ENCODE assay signal across 24 mouse cellular contexts in the genomic region with DNA sequence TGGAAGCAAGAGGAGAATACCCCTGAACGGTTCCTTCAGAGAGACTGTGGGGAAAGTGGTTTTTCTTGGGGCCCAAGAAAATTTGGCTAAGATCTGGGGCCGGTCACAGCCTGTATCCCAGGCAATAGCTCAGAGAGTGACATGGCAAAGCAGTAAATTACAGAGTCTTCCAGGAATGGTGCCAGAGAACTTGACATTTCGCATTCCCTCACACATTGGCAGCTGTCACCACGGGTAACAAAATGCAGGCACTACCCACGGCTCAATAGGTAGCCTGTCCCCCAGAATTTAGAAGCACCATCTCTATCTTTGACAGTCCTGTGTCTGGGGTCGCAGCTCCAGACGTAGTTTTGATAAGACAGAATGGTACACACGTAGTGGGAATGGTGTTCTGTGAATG.
DNase-seq lines count a peak whose midpoint lies in the region; ATAC-seq and TF ChIP-seq lines count a peak whose summit lies in the region.
"Had no signal": no experiment of that assay in that cellular context is flagged by ENCODE, and none has a peak within 500 bp of the region (broad histone marks: within the 10 kb centered on the region; RNA-seq: fewer than 3 reads in every experiment).

No protein-coding gene starts in this region.

- H3K27ac ChIP-seq in forebrain, postnatal 0 days (ENCODE audit: low read depth, low read length), result no peak overlapping the region
- no peak overlapping the region for H3K27ac ChIP-seq in forebrain, embryonic 16.5 days (ENCODE audit: low read length)
- no peak overlapping the region for H3K27ac ChIP-seq in neural tube, embryonic 14.5 days (ENCODE audit: low read depth, low read length)
- H3K27ac ChIP-seq: limb, embryonic 13.5 days; liver, embryonic 14.5 days; lung, embryonic 15.5 days; macrophage; midbrain, embryonic 10.5 days had no signal

- no peaks in the 10 kb centered on the region for H3K27me3 ChIP-seq in forebrain, postnatal 0 days (ENCODE audit: insufficient read depth, low read length)
- no peaks in the 10 kb centered on the region for H3K27me3 ChIP-seq in forebrain, embryonic 16.5 days (replicated peaks; ENCODE audit: control insufficient read depth, insufficient read depth, low read length)
- no peaks in the 10 kb centered on the region for H3K27me3 ChIP-seq in neural tube, embryonic 14.5 days (ENCODE audit: control insufficient read depth, insufficient read depth, low read length)
- H3K27me3 ChIP-seq: limb, embryonic 13.5 days; lung, embryonic 15.5 days; Patski had no signal

- no peaks in the 10 kb centered on the region for H3K36me3 ChIP-seq in forebrain, postnatal 0 days (ENCODE audit: insufficient read depth)
- no peaks in the 10 kb centered on the region for H3K36me3 ChIP-seq in forebrain, embryonic 16.5 days (ENCODE audit: control insufficient read depth, insufficient read depth)
- H3K36me3 ChIP-seq in neural tube, embryonic 14.5 days (ENCODE audit: control insufficient read depth, insufficient read depth, low read length), result no peaks in the 10 kb centered on the region
- H3K36me3 ChIP-seq: limb, embryonic 13.5 days; lung, embryonic 15.5 days; midbrain, embryonic 10.5 days had no signal

- ATAC-seq in forebrain, postnatal 0 days, result peak; percentile 23; the same call in 1 of the 2 replicates
- no peak; the same call in 1 of the 2 replicates for ATAC-seq in forebrain, embryonic 16.5 days
- peak; percentile 65; the same call in 1 of the 2 replicates for ATAC-seq in neural tube, embryonic 14.5 days (ENCODE audit: low read depth)
- ATAC-seq: CD4-positive, CD25-positive, alpha-beta regulatory T cell, adult 4 months; hindbrain, embryonic 16.5 days; intestine, embryonic 16.5 days; Patski had no signal

- no peak overlapping the region for H3K4me3 ChIP-seq in forebrain, postnatal 0 days (ENCODE audit: low read depth, low read length)
- H3K4me3 ChIP-seq in forebrain, embryonic 16.5 days (replicated peaks; ENCODE audit: low read length), result no peak overlapping the region
- H3K4me3 ChIP-seq in neural tube, embryonic 14.5 days (ENCODE audit: low read depth, low read length), result no peak overlapping the region
- H3K4me3 ChIP-seq: limb, embryonic 13.5 days; lung, embryonic 15.5 days; midbrain, embryonic 10.5 days had no signal

- H3K4me1 ChIP-seq in forebrain, postnatal 0 days (ENCODE audit: insufficient read depth), result no peaks in the 10 kb centered on the region
- H3K4me1 ChIP-seq in forebrain, embryonic 16.5 days (replicated peaks; ENCODE audit: control insufficient read depth, insufficient read depth, low read length), result peaks cover 2% of the 10 kb centered on the region; the same call in 1 of the 2 replicates
- no peaks in the 10 kb centered on the region for H3K4me1 ChIP-seq in neural tube, embryonic 14.5 days (ENCODE audit: control insufficient read depth, insufficient read depth, low read length)
- H3K4me1 ChIP-seq: limb, embryonic 13.5 days; lung, embryonic 15.5 days; midbrain, embryonic 10.5 days had no signal

- H3K9me3 ChIP-seq in forebrain, postnatal 0 days (ENCODE audit: low read length), result no peaks in the 10 kb centered on the region
- H3K9me3 ChIP-seq in forebrain, embryonic 16.5 days (ENCODE audit: control insufficient read depth, low read length), result peaks cover 9% of the 10 kb centered on the region; the same call in 1 of the 2 replicates
- H3K9me3 ChIP-seq in neural tube, embryonic 14.5 days (ENCODE audit: control insufficient read depth, low read length), result 0 out of 2 replicates have a peak, but pooled peaks cover 3% of the 10 kb centered on the region
- H3K9me3 ChIP-seq: lung, embryonic 15.5 days had no signal

- no peak overlapping the region for H3K4me2 ChIP-seq in forebrain, postnatal 0 days (ENCODE audit: low read depth)
- H3K4me2 ChIP-seq in forebrain, embryonic 16.5 days (ENCODE audit: low read length), result no peak overlapping the region
- H3K4me2 ChIP-seq in neural tube, embryonic 14.5 days (ENCODE audit: low read depth, low read length), result no peak overlapping the region
- H3K4me2 ChIP-seq: limb, embryonic 13.5 days; lung, embryonic 15.5 days had no signal

- intact Hi-C loops in heart, postnatal 10 days (cut with DNase I), result no loop called here

- WGBS in forebrain, postnatal 0 days, result 54% methylated on average over 8 of the region's 8 CpGs
- 62% methylated on average over 8 of the region's 8 CpGs for WGBS in forebrain, embryonic 16.5 days
- WGBS in neural tube, embryonic 14.5 days, result 62% methylated on average over 8 of the region's 8 CpGs

- no peak for DNase-seq in forebrain, postnatal 0 days
- DNase-seq in neural tube, embryonic 10.5 days (ENCODE audit: extremely low spot score, low spot score), result no peak
- peak; percentile 74 to 79 for DNase-seq in heart, postnatal 10 days
- DNase-seq in spleen, adult 18-20 months, result no peak
- no peak for DNase-seq in cerebellum, postnatal 14 days
- no peak for DNase-seq in frontal cortex, postnatal 36 days (ENCODE audit: low spot score in 2 of 2)
- DNase-seq: adrenal gland, postnatal 10 days; cerebellum, adult 11-12 months; cerebellum, postnatal 25 days; embryo, embryonic 11 days; retina, postnatal 1 day; right cerebral cortex, postnatal 4 days; thymus, postnatal 14 days had no signal

- no peak overlapping the region for H3K9ac ChIP-seq in forebrain, postnatal 0 days
- H3K9ac ChIP-seq in forebrain, embryonic 16.5 days (replicated peaks; ENCODE audit: low read depth, low read length), result no peak overlapping the region
- H3K9ac ChIP-seq in neural tube, embryonic 14.5 days (replicated peaks; ENCODE audit: low read depth, low read length), result no peak overlapping the region
- H3K9ac ChIP-seq: limb, embryonic 13.5 days; liver, embryonic 14.5 days; lung, embryonic 15.5 days had no signal

- no peak for TF ChIP-seq CTCF in forebrain, postnatal 0 days (IDR thresholded peaks at IDR 0.05; ENCODE audit: low read depth)

Comparison
In these comparisons a context has a peak if more than half of its experiments do, and no peak if none do; other contexts are left out.
1. DNase-seq: peak in heart, postnatal 10 days (2 of 2); none in forebrain, postnatal 0 days (single experiment), neural tube, embryonic 10.5 days (single experiment), spleen, adult 18-20 months (0 of 2), cerebellum, postnatal 14 days (0 of 2) and frontal cortex, postnatal 36 days (0 of 2).